Mouse (Mus musculus): ENCODE results near the gene Dcx.

DNA sequence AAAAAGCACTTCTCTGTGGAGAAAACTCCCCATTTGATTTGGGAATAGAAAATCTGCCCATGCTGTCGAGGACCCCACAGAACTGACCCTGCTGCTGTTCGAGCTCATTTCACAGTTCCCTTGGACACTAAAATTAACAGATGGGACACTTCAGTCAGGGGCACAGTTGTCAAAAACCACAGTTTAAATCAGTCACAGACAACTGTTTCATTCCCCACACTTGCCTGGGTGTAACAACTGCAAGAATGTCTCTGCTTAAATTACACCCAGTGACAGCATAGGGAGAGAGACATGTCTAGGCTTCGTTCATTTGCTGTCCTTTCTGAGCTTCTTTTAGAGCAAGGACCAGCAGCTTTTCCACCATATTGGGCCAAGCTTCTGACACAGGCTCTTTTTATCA, 86.5 kb downstream of the Dcx start:
- TF ChIP-seq POLR2A (IDR thresholded peaks at IDR 0.05; ENCODE audit: borderline replicate concordance, insufficient read depth, low read length) (no peak), CTCF (IDR thresholded peaks at IDR 0.05; ENCODE audit: borderline replicate concordance, insufficient read depth, low read depth, low read length) (no peak)

Data from cerebellum, adult 2 months (tissue).